Mouse (Mus musculus): ENCODE measurements around the gene Reg3d. TPM values are rescaled to one million over a fixed set of nuclear protein-coding genes. Genes with fewer than 3 reads are reported as not detected.
A peak's percentile ranks its signal among the peaks of the same experiment; 100 is the strongest.
"Not testable (repeated sequence)": the region's sequence is repeated elsewhere in the genome, so short reads cannot be mapped to it uniquely, and the experiment has no call there.

The Reg3d gene
- not detected for total RNA-seq (2021)
- long read RNA-seq, experiment 1 = 0 reads
- long read RNA-seq, experiment 2 = 0 reads

GRCm38 (mm10) chr6:78378765-78379164 is at the start of gene Reg3d:
Reg3d (minus strand) TSS chr6:78378865.
- DNase-seq (ENCODE audit: low spot score in 2 of 2) = no peak

- no peak for DNase-seq (ENCODE audit: low spot score in 2 of 2)
These were observed 46.8 kb upstream of the Reg3d start for GRCm38 (mm10) chr6:78425497-78425896.

GRCm38 (mm10) chr6:78422411-78422810 is 43.7 kb upstream of the Reg3d start, which contains the start of gene Reg1:
Reg1 (plus strand) TSS chr6:78422711.
- DNase-seq (ENCODE audit: low spot score in 2 of 2) = not testable (repeated sequence)

- DNase-seq (ENCODE audit: low spot score in 2 of 2) = not testable (repeated sequence)
These were observed 16.7 kb upstream of the Reg3d start, which contains the start of gene Reg2 for GRCm38 (mm10) chr6:78395323-78395722. Reg2 (plus strand) TSS chr6:78395623.

- no peak for DNase-seq (ENCODE audit: low spot score in 2 of 2)
These were observed 6.9 kb upstream of the Reg3d start for GRCm38 (mm10) chr6:78385609-78386008.

- no peak for DNase-seq (ENCODE audit: low spot score in 2 of 2)
These were observed 1.7 kb upstream of the Reg3d start, which contains the start of gene Reg3a for GRCm38 (mm10) chr6:78380409-78380808. Reg3a (plus strand) TSS chr6:78380709.

- DNase-seq (ENCODE audit: low spot score in 2 of 2) = no peak
These were observed 8.3 kb downstream of the Reg3d start, which contains the start of gene Reg3b for GRCm38 (mm10) chr6:78370357-78370756. Reg3b (plus strand) TSS chr6:78370657.

GRCm38 (mm10) chr6:78361971-78362563 is 16.6 kb downstream of the Reg3d start:
- DNase-seq (ENCODE audit: low spot score in 2 of 2) = no peak

- no peak for DNase-seq (ENCODE audit: low spot score in 2 of 2)
These were observed 37.0 kb downstream of the Reg3d start for GRCm38 (mm10) chr6:78341689-78342088.

GRCm38 (mm10) chr6:78340296-78340695 is 38.4 kb downstream of the Reg3d start:
- peak; percentile 13 to 36 for DNase-seq (ENCODE audit: low spot score in 2 of 2)

- DNase-seq (ENCODE audit: low spot score in 2 of 2) = peak; percentile 5 to 10
These were observed 46.6 kb downstream of the Reg3d start for GRCm38 (mm10) chr6:78331919-78332569.

GRCm38 (mm10) chr6:78329166-78329565 is 49.5 kb downstream of the Reg3d start:
- DNase-seq (ENCODE audit: low spot score in 2 of 2) = no peak

- no peak for DNase-seq (ENCODE audit: low spot score in 2 of 2)
These were observed 50.9 kb downstream of the Reg3d start for GRCm38 (mm10) chr6:78327798-78328197.

Other genes with a start within 250 kb of the Reg3d start
- not detected for gene Reg3b, start 8.2 kb downstream of the Reg3d start, total RNA-seq (2021)
- gene Reg3a, start 1.8 kb upstream of the Reg3d start, total RNA-seq (2021) = not detected
- gene Reg2, start 16.8 kb upstream of the Reg3d start, total RNA-seq (2021) = not detected
- gene Reg1, start 43.8 kb upstream of the Reg3d start, total RNA-seq (2021) = not detected
- gene Reg3g, start 90.0 kb upstream of the Reg3d start, total RNA-seq (2021) = not detected